Mouse (Mus musculus): ENCODE measurements around the gene Rps11. TPM values are rescaled to one million over a fixed set of nuclear protein-coding genes. Genes with fewer than 3 reads are reported as not detected.

The Rps11 gene
- polyA plus RNA-seq, 1 experiment: 325 TPM

DNA sequence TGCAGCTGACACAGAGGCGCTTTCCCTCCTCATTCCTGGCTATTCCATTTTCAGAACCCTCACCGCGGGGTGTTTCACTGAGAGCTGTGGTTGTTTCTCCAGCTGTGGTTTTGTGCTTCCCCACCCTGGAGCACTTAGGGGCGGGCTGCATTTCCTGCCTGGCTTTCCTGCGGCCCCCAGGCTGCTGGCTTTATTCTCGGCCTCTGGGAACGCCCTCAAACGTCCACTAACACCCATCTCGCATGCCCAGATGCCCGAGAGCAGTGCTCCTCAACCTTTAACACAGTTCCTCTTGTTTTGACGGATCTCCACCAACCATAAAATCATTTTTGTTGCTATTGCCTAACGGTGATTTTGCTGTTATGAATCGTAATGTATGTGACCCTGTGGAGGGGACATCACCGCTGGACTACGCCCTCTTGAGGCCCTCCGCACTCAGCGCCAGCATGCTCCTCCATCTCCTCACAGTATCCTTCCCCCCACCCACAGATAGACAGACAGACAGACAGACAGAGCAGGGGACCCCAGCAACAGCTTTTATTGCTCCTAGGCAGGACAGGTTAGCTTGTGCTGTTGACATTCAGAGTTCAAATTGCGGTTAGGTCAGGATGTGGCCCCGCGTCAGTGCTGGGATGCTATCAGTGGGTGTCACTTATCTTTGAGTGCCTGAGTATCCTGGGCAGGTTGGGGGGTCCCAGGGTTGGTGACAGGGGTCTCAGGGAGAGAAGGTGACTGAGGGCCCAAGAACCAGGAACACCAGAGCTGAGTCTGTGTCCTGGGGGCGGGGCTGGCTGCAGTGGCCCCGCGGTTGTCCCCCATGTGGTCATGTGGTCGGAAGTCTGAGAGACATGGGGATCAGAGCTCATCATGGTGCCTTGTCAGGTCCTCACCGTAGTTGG, 41.6 kb downstream of the Rps11 start:
- Histone ChIP-seq H3K4me1 (ENCODE audit: control insufficient read depth, insufficient read depth, insufficient read length) (peaks cover 12% of the 10 kb centered on the region; the same call in 1 of the 2 replicates), H3K27ac (ENCODE audit: insufficient read depth, low read length) (peak overlapping the region; percentile 96), H3K36me3 (ENCODE audit: control insufficient read depth, insufficient read depth, low read length) (peaks cover 3% of the 10 kb centered on the region; the same call in 1 of the 2 replicates), H3K27me3 (ENCODE audit: control insufficient read depth, insufficient read depth, low read length) (no peaks in the 10 kb centered on the region), H3K4me3 (ENCODE audit: extremely low read depth, insufficient read depth, insufficient read length) (peak overlapping the region; percentile 67)
- peak; percentile 58; the same call in 1 of the 2 replicates for TF ChIP-seq POLR2A (IDR thresholded peaks at IDR 0.05; ENCODE audit: low read depth, low read length)
- peak; percentile 6; the same call in 1 of the 2 replicates for TF ChIP-seq CTCF (IDR thresholded peaks at IDR 0.05; ENCODE audit: extremely low read depth, insufficient read depth, insufficient read length, insufficient replicate concordance)
- DNase-seq (ENCODE audit: low read depth in 1 of 2, low spot score in 2 of 2): peak; percentile 40 to 64
- 3% methylated on average over 25 of the region's 25 CpGs for WGBS

GRCm38 (mm10) chr7:45081016-45081415, 43.2 kb downstream of the Rps11 start:
- Histone ChIP-seq H3K4me1 (ENCODE audit: control insufficient read depth, insufficient read depth, insufficient read length) (peaks cover 12% of the 10 kb centered on the region; the same call in 1 of the 2 replicates), H3K4me3 (ENCODE audit: extremely low read depth, insufficient read depth, insufficient read length) (no peak overlapping the region), H3K27ac (ENCODE audit: insufficient read depth, low read length) (peak overlapping the region; percentile 31; the same call in 1 of the 2 replicates), H3K27me3 (ENCODE audit: control insufficient read depth, insufficient read depth, low read length) (no peaks in the 10 kb centered on the region), H3K36me3 (ENCODE audit: control insufficient read depth, insufficient read depth, low read length) (peaks cover 16% of the 10 kb centered on the region)
- TF ChIP-seq CTCF (IDR thresholded peaks at IDR 0.05; ENCODE audit: extremely low read depth, insufficient read depth, insufficient read length, insufficient replicate concordance): no peak
- no peak for TF ChIP-seq POLR2A (IDR thresholded peaks at IDR 0.05; ENCODE audit: low read depth, low read length)
- 86% methylated on average over 5 of the region's 5 CpGs for WGBS
- no peak for DNase-seq (ENCODE audit: low read depth in 1 of 2, low spot score in 2 of 2)

DNA sequence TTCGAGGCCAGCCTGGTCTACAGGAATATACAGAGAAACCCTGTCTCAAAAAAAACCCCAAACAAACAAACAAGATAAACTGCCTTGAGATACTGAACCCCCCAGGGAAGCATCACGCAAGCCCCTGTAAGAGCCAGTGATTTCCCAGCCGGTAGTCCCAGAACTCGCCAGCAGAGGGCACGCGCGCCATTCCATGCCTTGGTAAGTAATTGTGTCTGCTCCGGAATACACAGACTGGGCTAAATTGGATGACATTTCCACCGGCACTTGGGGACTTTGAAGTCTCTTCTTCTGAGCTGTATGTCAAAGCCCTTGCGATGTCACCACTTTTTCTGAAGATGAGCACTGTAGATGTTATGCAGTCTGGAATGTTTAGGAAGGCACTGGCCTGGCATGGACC, 44.4 kb downstream of the Rps11 start:
- DNase-seq (ENCODE audit: low read depth in 1 of 2, low spot score in 2 of 2): peak; percentile 66 to 88
- WGBS: 2% methylated on average over 10 of the region's 10 CpGs
- peaks cover 24% of the 10 kb centered on the region for H3K36me3 ChIP-seq (ENCODE audit: control insufficient read depth, insufficient read depth, low read length)
- H3K27me3 ChIP-seq (ENCODE audit: control insufficient read depth, insufficient read depth, low read length): no peaks in the 10 kb centered on the region
- TF ChIP-seq CTCF (IDR thresholded peaks at IDR 0.05; ENCODE audit: extremely low read depth, insufficient read depth, insufficient read length, insufficient replicate concordance) (peak; percentile 98), POLR2A (IDR thresholded peaks at IDR 0.05; ENCODE audit: low read depth, low read length) (no peak)
- H3K4me1 ChIP-seq (ENCODE audit: control insufficient read depth, insufficient read depth, insufficient read length): peaks cover 12% of the 10 kb centered on the region; the same call in 1 of the 2 replicates
- no peak overlapping the region for H3K27ac ChIP-seq (ENCODE audit: insufficient read depth, low read length)
- H3K4me3 ChIP-seq (ENCODE audit: extremely low read depth, insufficient read depth, insufficient read length): no peak overlapping the region

GRCm38 (mm10) chr7:45078513-45078912, 45.7 kb downstream of the Rps11 start:
- H3K27ac ChIP-seq (ENCODE audit: insufficient read depth, low read length): no peak overlapping the region
- TF ChIP-seq CTCF (IDR thresholded peaks at IDR 0.05; ENCODE audit: extremely low read depth, insufficient read depth, insufficient read length, insufficient replicate concordance) (peak; percentile 80; the same call in 1 of the 2 replicates), POLR2A (IDR thresholded peaks at IDR 0.05; ENCODE audit: low read depth, low read length) (no peak)
- no peaks in the 10 kb centered on the region for H3K27me3 ChIP-seq (ENCODE audit: control insufficient read depth, insufficient read depth, low read length)
- WGBS: 46% methylated on average over 9 of the region's 9 CpGs
- H3K4me1 ChIP-seq (ENCODE audit: control insufficient read depth, insufficient read depth, insufficient read length): peaks cover 9% of the 10 kb centered on the region; the same call in 1 of the 2 replicates
- no peak overlapping the region for H3K4me3 ChIP-seq (ENCODE audit: extremely low read depth, insufficient read depth, insufficient read length)
- H3K36me3 ChIP-seq (ENCODE audit: control insufficient read depth, insufficient read depth, low read length): peaks cover 27% of the 10 kb centered on the region
- DNase-seq (ENCODE audit: low read depth in 1 of 2, low spot score in 2 of 2): peak; percentile 48 to 77

DNA sequence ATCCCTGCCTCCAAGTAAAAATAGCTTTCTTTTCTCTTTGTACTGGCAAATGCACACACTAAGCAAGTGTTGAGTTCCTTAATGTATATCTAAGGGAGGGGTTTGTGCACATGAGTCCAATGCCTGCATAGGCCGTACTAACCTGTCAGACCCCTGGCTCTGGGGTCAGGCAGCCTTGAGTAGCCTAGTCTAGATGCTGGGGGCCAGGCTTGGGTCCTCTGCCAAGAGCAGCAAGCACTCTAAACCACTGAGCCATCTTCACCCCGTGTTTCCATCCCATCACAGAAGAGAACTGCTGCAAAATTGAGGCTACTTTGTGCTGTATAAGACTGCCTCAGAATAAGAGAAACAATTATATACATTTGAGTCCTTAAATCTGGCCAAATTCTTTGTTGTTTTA, 46.4 kb downstream of the Rps11 start:
- H3K4me1 ChIP-seq (ENCODE audit: control insufficient read depth, insufficient read depth, insufficient read length): peaks cover 4% of the 10 kb centered on the region; the same call in 1 of the 2 replicates
- H3K4me3 ChIP-seq (ENCODE audit: extremely low read depth, insufficient read depth, insufficient read length): no peak overlapping the region
- WGBS: 84% methylated on average over 2 of the region's 2 CpGs

GRCm38 (mm10) chr7:45077322-45077721, 46.9 kb downstream of the Rps11 start:
- Histone ChIP-seq H3K27me3 (ENCODE audit: control insufficient read depth, insufficient read depth, low read length) (no peaks in the 10 kb centered on the region), H3K27ac (ENCODE audit: insufficient read depth, low read length) (no peak overlapping the region), H3K4me3 (ENCODE audit: extremely low read depth, insufficient read depth, insufficient read length) (no peak overlapping the region), H3K36me3 (ENCODE audit: control insufficient read depth, insufficient read depth, low read length) (peaks cover 27% of the 10 kb centered on the region), H3K4me1 (ENCODE audit: control insufficient read depth, insufficient read depth, insufficient read length) (0 out of 2 replicates have a peak, but pooled peaks cover 2% of the 10 kb centered on the region)
- DNase-seq (ENCODE audit: low read depth in 1 of 2, low spot score in 2 of 2): no peak
- no peak for TF ChIP-seq CTCF (IDR thresholded peaks at IDR 0.05; ENCODE audit: extremely low read depth, insufficient read depth, insufficient read length, insufficient replicate concordance)
- no peak for TF ChIP-seq POLR2A (IDR thresholded peaks at IDR 0.05; ENCODE audit: low read depth, low read length)
- WGBS: 93% methylated on average over 14 of the region's 14 CpGs

More for the DNA sequence above, 46.4 kb downstream of the Rps11 start:
- H3K27me3 ChIP-seq (ENCODE audit: control insufficient read depth, insufficient read depth, low read length): no peaks in the 10 kb centered on the region
- TF ChIP-seq CTCF (IDR thresholded peaks at IDR 0.05; ENCODE audit: extremely low read depth, insufficient read depth, insufficient read length, insufficient replicate concordance) (no peak), POLR2A (IDR thresholded peaks at IDR 0.05; ENCODE audit: low read depth, low read length) (no peak)
- DNase-seq (ENCODE audit: low read depth in 1 of 2, low spot score in 2 of 2): no peak
- peaks cover 27% of the 10 kb centered on the region for H3K36me3 ChIP-seq (ENCODE audit: control insufficient read depth, insufficient read depth, low read length)
- H3K27ac ChIP-seq (ENCODE audit: insufficient read depth, low read length): no peak overlapping the region
